Mouse (Mus musculus): ENCODE results near the gene Iqcd. TPM values are rescaled to one million over a fixed set of nuclear protein-coding genes. Genes with fewer than 3 reads are reported as not detected.

The Iqcd gene
- polyA plus RNA-seq, 1 experiment from 2014 or later, result 1.1 TPM

GRCm38 (mm10) chr5:120622198-120622851 is 33.5 kb downstream of the Iqcd start:
- no peaks in the 10 kb centered on the region for H3K27me3 ChIP-seq (ENCODE audit: control insufficient read depth, insufficient read depth, low read length)
- DNase-seq (ENCODE audit: low spot score) (no peak), ATAC-seq (replicated peaks; ENCODE audit: low FRiP score) (no peak)
- H3K36me3 ChIP-seq (ENCODE audit: control insufficient read depth, insufficient read depth, low read length), result peaks cover 5% of the 10 kb centered on the region; the same call in 1 of the 2 replicates
- H3K9me3 ChIP-seq (ENCODE audit: control insufficient read depth, low read length), result no peaks in the 10 kb centered on the region
- H3K4me1 ChIP-seq (replicated peaks; ENCODE audit: control insufficient read depth, insufficient read depth, low read length), result no peaks in the 10 kb centered on the region; the same call in 1 of the 2 replicates
- WGBS, result 83% methylated on average over 5 of the region's 5 CpGs
- H3K27ac ChIP-seq (ENCODE audit: low read depth, low read length), result no peak overlapping the region
- no peak overlapping the region for H3K4me2 ChIP-seq (ENCODE audit: low read depth, low read length, severe bottlenecking)
- no peak overlapping the region for H3K9ac ChIP-seq (ENCODE audit: low read length)
- no peak overlapping the region for H3K4me3 ChIP-seq (ENCODE audit: low read depth, low read length)

GRCm38 (mm10) chr5:120624427-120624826 is 35.6 kb downstream of the Iqcd start:
- H3K9me3 ChIP-seq (ENCODE audit: control insufficient read depth, low read length), result no peaks in the 10 kb centered on the region
- no peaks in the 10 kb centered on the region; the same call in 1 of the 2 replicates for H3K4me1 ChIP-seq (replicated peaks; ENCODE audit: control insufficient read depth, insufficient read depth, low read length)
- no peaks in the 10 kb centered on the region for H3K27me3 ChIP-seq (ENCODE audit: control insufficient read depth, insufficient read depth, low read length)
- H3K27ac ChIP-seq (ENCODE audit: low read depth, low read length), result no peak overlapping the region
- 94% methylated on average over 10 of the region's 10 CpGs for WGBS
- no peak overlapping the region for H3K9ac ChIP-seq (ENCODE audit: low read length)
- DNase-seq (ENCODE audit: low spot score) (no peak), ATAC-seq (replicated peaks; ENCODE audit: low FRiP score) (no peak)
- H3K4me2 ChIP-seq (ENCODE audit: low read depth, low read length, severe bottlenecking), result no peak overlapping the region
- no peak overlapping the region for H3K4me3 ChIP-seq (ENCODE audit: low read depth, low read length)
- peaks cover 5% of the 10 kb centered on the region; the same call in 1 of the 2 replicates for H3K36me3 ChIP-seq (ENCODE audit: control insufficient read depth, insufficient read depth, low read length)

GRCm38 (mm10) chr5:120626399-120626798 is 37.6 kb downstream of the Iqcd start:
- DNase-seq (ENCODE audit: low spot score) (peak; percentile 85), ATAC-seq (replicated peaks; ENCODE audit: low FRiP score) (peak; percentile 54)
- no peak overlapping the region for H3K27ac ChIP-seq (ENCODE audit: low read depth, low read length)
- no peaks in the 10 kb centered on the region; the same call in 1 of the 2 replicates for H3K27me3 ChIP-seq (ENCODE audit: control insufficient read depth, insufficient read depth, low read length)
- peaks cover 5% of the 10 kb centered on the region; the same call in 1 of the 2 replicates for H3K36me3 ChIP-seq (ENCODE audit: control insufficient read depth, insufficient read depth, low read length)
- H3K4me2 ChIP-seq (ENCODE audit: low read depth, low read length, severe bottlenecking), result no peak overlapping the region
- H3K4me1 ChIP-seq (replicated peaks; ENCODE audit: control insufficient read depth, insufficient read depth, low read length), result no peaks in the 10 kb centered on the region
- no peaks in the 10 kb centered on the region for H3K9me3 ChIP-seq (ENCODE audit: control insufficient read depth, low read length)
- no peak overlapping the region for H3K9ac ChIP-seq (ENCODE audit: low read length)
- H3K4me3 ChIP-seq (ENCODE audit: low read depth, low read length), result no peak overlapping the region
- 18% methylated on average over 19 of the region's 19 CpGs for WGBS

- no peak for DNase-seq (ENCODE audit: low spot score)
- no peak overlapping the region for H3K27ac ChIP-seq (ENCODE audit: low read depth, low read length)
Measured at GRCm38 (mm10) chr5:120627515-120628300, 38.9 kb downstream of the Iqcd start.

GRCm38 (mm10) chr5:120628624-120629023 is 39.8 kb downstream of the Iqcd start:
- ATAC-seq (replicated peaks; ENCODE audit: low FRiP score) (no peak), DNase-seq (ENCODE audit: low spot score) (no peak)
- Histone ChIP-seq H3K27me3 (ENCODE audit: control insufficient read depth, insufficient read depth, low read length) (no peaks in the 10 kb centered on the region; the same call in 1 of the 2 replicates), H3K4me3 (ENCODE audit: low read depth, low read length) (no peak overlapping the region), H3K4me2 (ENCODE audit: low read depth, low read length, severe bottlenecking) (no peak overlapping the region), H3K9me3 (ENCODE audit: control insufficient read depth, low read length) (no peaks in the 10 kb centered on the region), H3K9ac (ENCODE audit: low read length) (no peak overlapping the region), H3K4me1 (replicated peaks; ENCODE audit: control insufficient read depth, insufficient read depth, low read length) (no peaks in the 10 kb centered on the region), H3K27ac (ENCODE audit: low read depth, low read length) (no peak overlapping the region), H3K36me3 (ENCODE audit: control insufficient read depth, insufficient read depth, low read length) (peaks cover 3% of the 10 kb centered on the region; the same call in 1 of the 2 replicates)
- WGBS, result 82% methylated on average over 7 of the region's 7 CpGs

More at GRCm38 (mm10) chr5:120627515-120628300, 38.9 kb downstream of the Iqcd start:
- Histone ChIP-seq H3K4me2 (ENCODE audit: low read depth, low read length, severe bottlenecking) (no peak overlapping the region), H3K36me3 (ENCODE audit: control insufficient read depth, insufficient read depth, low read length) (peaks cover 4% of the 10 kb centered on the region; the same call in 1 of the 2 replicates), H3K9me3 (ENCODE audit: control insufficient read depth, low read length) (no peaks in the 10 kb centered on the region), H3K4me1 (replicated peaks; ENCODE audit: control insufficient read depth, insufficient read depth, low read length) (no peaks in the 10 kb centered on the region), H3K9ac (ENCODE audit: low read length) (no peak overlapping the region), H3K27me3 (ENCODE audit: control insufficient read depth, insufficient read depth, low read length) (no peaks in the 10 kb centered on the region; the same call in 1 of the 2 replicates), H3K4me3 (ENCODE audit: low read depth, low read length) (no peak overlapping the region)
- WGBS, result 89% methylated on average over 15 of the region's 15 CpGs
- no peak for ATAC-seq (replicated peaks; ENCODE audit: low FRiP score)

GRCm38 (mm10) chr5:120631128-120631527 is 42.3 kb downstream of the Iqcd start:
- Histone ChIP-seq H3K9me3 (ENCODE audit: control insufficient read depth, low read length) (no peaks in the 10 kb centered on the region), H3K4me3 (ENCODE audit: low read depth, low read length) (no peak overlapping the region), H3K4me2 (ENCODE audit: low read depth, low read length, severe bottlenecking) (peak overlapping the region; percentile 35; the same call in 1 of the 2 replicates), H3K9ac (ENCODE audit: low read length) (no peak overlapping the region), H3K4me1 (replicated peaks; ENCODE audit: control insufficient read depth, insufficient read depth, low read length) (no peaks in the 10 kb centered on the region), H3K36me3 (ENCODE audit: control insufficient read depth, insufficient read depth, low read length) (no peaks in the 10 kb centered on the region), H3K27me3 (ENCODE audit: control insufficient read depth, insufficient read depth, low read length) (no peaks in the 10 kb centered on the region; the same call in 1 of the 2 replicates), H3K27ac (ENCODE audit: low read depth, low read length) (no peak overlapping the region)
- ATAC-seq (replicated peaks; ENCODE audit: low FRiP score) (no peak), DNase-seq (ENCODE audit: low spot score) (no peak)
- WGBS, result 10% methylated on average over 29 of the region's 29 CpGs

- Histone ChIP-seq H3K27me3 (ENCODE audit: control insufficient read depth, insufficient read depth, low read length) (no peaks in the 10 kb centered on the region; the same call in 1 of the 2 replicates), H3K9ac (ENCODE audit: low read length) (no peak overlapping the region), H3K27ac (ENCODE audit: low read depth, low read length) (no peak overlapping the region), H3K4me1 (replicated peaks; ENCODE audit: control insufficient read depth, insufficient read depth, low read length) (no peaks in the 10 kb centered on the region), H3K9me3 (ENCODE audit: control insufficient read depth, low read length) (no peaks in the 10 kb centered on the region), H3K4me2 (ENCODE audit: low read depth, low read length, severe bottlenecking) (no peak overlapping the region), H3K36me3 (ENCODE audit: control insufficient read depth, insufficient read depth, low read length) (no peaks in the 10 kb centered on the region), H3K4me3 (ENCODE audit: low read depth, low read length) (no peak overlapping the region)
- ATAC-seq (replicated peaks; ENCODE audit: low FRiP score) (no peak), DNase-seq (ENCODE audit: low spot score) (no peak)
- WGBS, result 89% methylated on average over 5 of the region's 5 CpGs
Measured at GRCm38 (mm10) chr5:120631892-120632291, 43.1 kb downstream of the Iqcd start.

- WGBS, result 63% methylated on average over 9 of the region's 9 CpGs
- H3K4me1 ChIP-seq (replicated peaks; ENCODE audit: control insufficient read depth, insufficient read depth, low read length), result no peaks in the 10 kb centered on the region
Measured at GRCm38 (mm10) chr5:120634131-120634530, 45.3 kb downstream of the Iqcd start, which contains the start of gene Cfap73. Cfap73 (minus strand) TSS chr5:120634235.

More at GRCm38 (mm10) chr5:120634131-120634530, 45.3 kb downstream of the Iqcd start, which contains the start of gene Cfap73:
- Histone ChIP-seq H3K4me3 (ENCODE audit: low read depth, low read length) (no peak within 1 kb of the TSS), H3K4me2 (ENCODE audit: low read depth, low read length, severe bottlenecking) (no peak within 1 kb of the TSS), H3K27me3 (ENCODE audit: control insufficient read depth, insufficient read depth, low read length) (no peaks in the 10 kb centered on the region; the same call in 1 of the 2 replicates), H3K9ac (ENCODE audit: low read length) (no peak within 1 kb of the TSS), H3K9me3 (ENCODE audit: control insufficient read depth, low read length) (no peaks in the 10 kb centered on the region), H3K36me3 (ENCODE audit: control insufficient read depth, insufficient read depth, low read length) (no peaks in the 10 kb centered on the region), H3K27ac (ENCODE audit: low read depth, low read length) (no peak within 1 kb of the TSS)
- no peak for ATAC-seq (replicated peaks; ENCODE audit: low FRiP score)
- no peak for DNase-seq (ENCODE audit: low spot score)

Data from forebrain, embryonic 11.5 days (tissue).